Mouse (Mus musculus): ENCODE results near the gene Trim60. TPM values are rescaled to one million over a fixed set of nuclear protein-coding genes. Genes with fewer than 3 reads are reported as not detected.
A peak's percentile ranks its signal among the peaks of the same experiment; 100 is the strongest.

The Trim60 gene
- polyA plus RNA-seq, 1 experiment from 2014 or later, result not detected

DNA sequence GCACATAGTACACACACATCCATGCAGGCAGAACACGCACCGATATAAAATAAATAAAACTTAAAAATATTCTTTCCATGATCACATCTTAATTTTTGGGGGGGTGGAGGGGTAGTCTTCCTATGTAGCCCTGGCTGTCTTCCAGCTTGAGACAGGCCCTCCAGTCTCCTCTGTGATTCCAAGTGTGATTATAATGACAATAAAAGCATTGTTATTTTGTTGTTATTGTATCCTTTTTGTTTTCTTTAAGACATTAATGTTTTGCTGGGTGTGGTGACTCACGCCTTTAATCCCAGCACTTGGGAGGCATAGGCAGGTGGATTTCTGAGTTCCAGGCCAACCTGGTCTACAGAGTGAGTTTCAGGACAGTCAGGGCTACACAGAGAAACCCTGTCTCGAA lies 29.4 kb upstream of the Trim60 start:
- ATAC-seq (replicated peaks; ENCODE audit: low FRiP score, low TSS enrichment, low read depth), result no peak
- WGBS, result 83% methylated on average over 4 of the region's 4 CpGs
- H3K36me3 ChIP-seq (ENCODE audit: control insufficient read depth, insufficient read depth, low read length), result no peaks in the 10 kb centered on the region

DNA sequence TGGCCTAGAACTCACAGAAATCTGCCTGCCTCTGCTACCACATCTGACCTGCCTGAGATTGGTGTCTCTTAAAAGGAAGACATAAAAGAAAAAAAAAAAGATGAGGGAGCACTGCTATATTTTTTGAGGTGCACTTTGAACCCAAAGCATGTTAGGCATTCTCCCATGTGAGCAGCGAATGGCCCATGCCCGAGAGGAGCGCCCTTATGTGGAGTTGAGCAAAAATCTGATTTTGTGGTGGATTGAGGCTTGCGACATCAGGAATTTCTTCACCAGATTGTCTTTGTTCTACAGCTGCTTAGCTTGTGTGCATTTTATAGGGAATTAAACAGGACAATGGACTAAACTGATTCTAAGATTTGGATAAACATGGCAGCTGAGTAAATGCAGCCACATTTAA lies 28.8 kb upstream of the Trim60 start:
- Histone ChIP-seq H3K27ac (ENCODE audit: low read depth) (no peak overlapping the region), H3K9ac (ENCODE audit: low read length) (no peak overlapping the region), H3K9me3 (ENCODE audit: control insufficient read depth, low read length) (no peaks in the 10 kb centered on the region), H3K4me2 (ENCODE audit: low read length) (no peak overlapping the region), H3K27me3 (replicated peaks; ENCODE audit: control insufficient read depth, insufficient read depth, low read length) (no peaks in the 10 kb centered on the region), H3K36me3 (ENCODE audit: control insufficient read depth, insufficient read depth, low read length) (no peaks in the 10 kb centered on the region), H3K4me3 (ENCODE audit: low read depth, low read length) (no peak overlapping the region), H3K4me1 (replicated peaks; ENCODE audit: control insufficient read depth, insufficient read depth, low read length) (no peaks in the 10 kb centered on the region)
- 93% methylated on average over 4 of the region's 4 CpGs for WGBS
- ATAC-seq (replicated peaks; ENCODE audit: low FRiP score, low TSS enrichment, low read depth) (no peak), DNase-seq (ENCODE audit: low spot score) (no peak)

More for the DNA sequence above, 29.4 kb upstream of the Trim60 start:
- Histone ChIP-seq H3K4me3 (ENCODE audit: low read depth, low read length) (no peak overlapping the region), H3K4me2 (ENCODE audit: low read length) (no peak overlapping the region), H3K27ac (ENCODE audit: low read depth) (no peak overlapping the region), H3K4me1 (replicated peaks; ENCODE audit: control insufficient read depth, insufficient read depth, low read length) (no peaks in the 10 kb centered on the region), H3K9ac (ENCODE audit: low read length) (no peak overlapping the region), H3K27me3 (replicated peaks; ENCODE audit: control insufficient read depth, insufficient read depth, low read length) (no peaks in the 10 kb centered on the region), H3K9me3 (ENCODE audit: control insufficient read depth, low read length) (no peaks in the 10 kb centered on the region)
- no peak for DNase-seq (ENCODE audit: low spot score)

DNA sequence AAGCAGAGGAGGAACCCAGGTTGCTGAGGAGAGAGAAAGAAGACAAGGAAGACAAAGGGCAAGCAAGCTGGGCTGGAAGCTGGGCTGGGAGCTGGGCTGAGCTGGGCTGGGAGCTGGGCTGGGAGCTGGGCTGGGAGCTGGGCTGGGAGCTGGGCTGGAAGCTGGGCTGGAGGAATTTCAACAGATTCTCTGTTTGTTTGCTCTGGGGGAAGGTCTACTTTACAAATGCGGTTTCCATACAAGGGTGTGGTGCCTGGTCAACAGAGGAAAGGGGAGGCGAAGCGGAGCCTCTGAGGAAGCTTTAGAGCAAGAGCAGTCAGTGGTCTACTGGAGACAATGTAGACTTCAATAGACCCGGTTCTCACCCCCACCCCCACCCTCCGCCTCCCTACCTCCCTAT lies 28.2 kb upstream of the Trim60 start:
- Histone ChIP-seq H3K9me3 (ENCODE audit: control insufficient read depth, low read length) (no peaks in the 10 kb centered on the region), H3K4me3 (ENCODE audit: low read depth, low read length) (no peak overlapping the region), H3K27me3 (replicated peaks; ENCODE audit: control insufficient read depth, insufficient read depth, low read length) (no peaks in the 10 kb centered on the region), H3K27ac (ENCODE audit: low read depth) (no peak overlapping the region), H3K4me2 (ENCODE audit: low read length) (0 out of 2 replicates have a peak overlapping the region, but pooled peaks have one; percentile 13), H3K9ac (ENCODE audit: low read length) (no peak overlapping the region), H3K4me1 (replicated peaks; ENCODE audit: control insufficient read depth, insufficient read depth, low read length) (no peaks in the 10 kb centered on the region), H3K36me3 (ENCODE audit: control insufficient read depth, insufficient read depth, low read length) (no peaks in the 10 kb centered on the region)
- 35% methylated on average over 5 of the region's 5 CpGs for WGBS
- ATAC-seq (replicated peaks; ENCODE audit: low FRiP score, low TSS enrichment, low read depth) (peak; percentile 58; the same call in 1 of the 2 replicates), DNase-seq (ENCODE audit: low spot score) (no peak)

DNA sequence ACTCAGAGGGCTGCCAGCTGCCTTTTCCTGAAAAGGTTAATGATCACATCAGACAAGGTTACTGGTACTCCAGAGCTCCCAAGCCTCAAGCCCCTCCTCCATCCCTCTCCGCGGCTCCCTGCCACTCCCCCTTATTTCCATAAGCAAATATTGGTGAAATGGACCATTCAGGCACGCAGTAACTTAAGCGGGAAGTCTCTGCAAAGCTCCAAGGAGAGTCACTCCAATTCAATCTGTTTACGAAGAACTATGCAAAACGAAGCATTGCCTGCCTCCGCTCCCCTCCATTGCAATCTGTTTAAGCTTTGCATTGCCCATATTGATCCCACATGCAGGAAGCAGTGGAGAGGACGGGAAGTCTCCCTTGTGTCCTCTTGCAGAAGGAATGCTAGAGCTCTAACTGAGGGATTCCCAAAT lies 18.7 kb upstream of the Trim60 start, which contains the start of gene Apela:
Apela (minus strand) TSS at position 220 of the 417 bp plus-strand sequence.
- ATAC-seq (replicated peaks; ENCODE audit: low FRiP score, low TSS enrichment, low read depth) (peak; percentile 80), DNase-seq (ENCODE audit: low spot score) (peak; percentile 75)
- Histone ChIP-seq H3K9ac (ENCODE audit: low read length) (no peak within 1 kb of the TSS; the same call in none of the 2 replicates), H3K27ac (ENCODE audit: low read depth) (peak within 1 kb of the TSS; percentile 29; the same call in 1 of the 2 replicates), H3K4me1 (replicated peaks; ENCODE audit: control insufficient read depth, insufficient read depth, low read length) (peaks cover 11% of the 10 kb centered on the region; the same call in 1 of the 2 replicates), H3K9me3 (ENCODE audit: control insufficient read depth, low read length) (no peaks in the 10 kb centered on the region), H3K36me3 (ENCODE audit: control insufficient read depth, insufficient read depth, low read length) (no peaks in the 10 kb centered on the region), H3K4me3 (ENCODE audit: low read depth, low read length) (peak within 1 kb of the TSS; percentile 31), H3K27me3 (replicated peaks; ENCODE audit: control insufficient read depth, insufficient read depth, low read length) (no peaks in the 10 kb centered on the region), H3K4me2 (ENCODE audit: low read length) (peak within 1 kb of the TSS; percentile 61)
- under 1% methylated on average over 8 of the region's 8 CpGs for WGBS

DNA sequence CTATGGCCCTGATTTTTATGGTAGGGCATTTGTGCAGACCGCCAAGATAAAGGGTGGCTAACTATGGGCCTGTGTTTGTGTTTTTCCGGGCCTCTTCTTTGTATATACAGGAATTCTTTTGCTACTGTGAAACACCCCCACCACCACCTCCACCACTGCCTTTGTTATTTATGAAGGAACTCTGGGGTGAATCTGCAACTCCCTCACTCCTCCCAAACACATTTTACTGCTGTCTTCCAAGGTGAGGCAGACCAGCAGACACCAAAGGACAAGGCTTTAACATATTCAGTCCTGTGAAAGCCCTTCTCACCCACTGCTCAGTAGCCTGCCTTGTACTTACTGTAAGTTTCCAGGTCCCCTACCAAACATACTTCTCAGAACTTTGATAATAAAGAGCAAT lies 15.8 kb upstream of the Trim60 start:
- WGBS, result 19% methylated on average over 2 of the region's 2 CpGs
- Histone ChIP-seq H3K4me3 (ENCODE audit: low read depth, low read length) (no peak overlapping the region), H3K36me3 (ENCODE audit: control insufficient read depth, insufficient read depth, low read length) (no peaks in the 10 kb centered on the region), H3K4me1 (replicated peaks; ENCODE audit: control insufficient read depth, insufficient read depth, low read length) (peaks cover 11% of the 10 kb centered on the region; the same call in 1 of the 2 replicates), H3K9me3 (ENCODE audit: control insufficient read depth, low read length) (no peaks in the 10 kb centered on the region), H3K27me3 (replicated peaks; ENCODE audit: control insufficient read depth, insufficient read depth, low read length) (no peaks in the 10 kb centered on the region), H3K27ac (ENCODE audit: low read depth) (no peak overlapping the region), H3K9ac (ENCODE audit: low read length) (no peak overlapping the region), H3K4me2 (ENCODE audit: low read length) (no peak overlapping the region)
- no peak for ATAC-seq (replicated peaks; ENCODE audit: low FRiP score, low TSS enrichment, low read depth)
- no peak for DNase-seq (ENCODE audit: low spot score)

DNA sequence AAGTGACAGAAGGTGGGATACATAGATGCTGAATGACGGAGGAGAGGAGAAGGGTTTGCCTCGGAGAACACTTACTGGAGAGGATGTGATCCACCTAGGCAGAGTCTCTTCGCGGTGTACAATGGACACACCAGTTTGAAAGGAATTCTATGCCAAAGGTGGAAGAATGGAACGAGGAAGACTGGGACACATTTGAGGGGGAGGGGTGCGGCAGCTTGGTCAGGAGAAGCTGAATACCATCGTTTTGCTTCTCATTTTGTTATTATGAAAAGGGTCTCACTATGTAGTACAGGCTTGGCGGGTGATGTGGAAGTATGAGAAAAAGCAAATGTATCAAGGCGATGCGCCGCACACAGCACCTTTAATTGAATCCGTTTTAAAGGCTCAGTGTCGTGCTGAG lies 14.7 kb upstream of the Trim60 start:
- Histone ChIP-seq H3K4me3 (ENCODE audit: low read depth, low read length) (no peak overlapping the region), H3K9me3 (ENCODE audit: control insufficient read depth, low read length) (no peaks in the 10 kb centered on the region), H3K27ac (ENCODE audit: low read depth) (no peak overlapping the region), H3K9ac (ENCODE audit: low read length) (no peak overlapping the region), H3K4me2 (ENCODE audit: low read length) (no peak overlapping the region), H3K36me3 (ENCODE audit: control insufficient read depth, insufficient read depth, low read length) (no peaks in the 10 kb centered on the region), H3K27me3 (replicated peaks; ENCODE audit: control insufficient read depth, insufficient read depth, low read length) (no peaks in the 10 kb centered on the region), H3K4me1 (replicated peaks; ENCODE audit: control insufficient read depth, insufficient read depth, low read length) (peaks cover 11% of the 10 kb centered on the region; the same call in 1 of the 2 replicates)
- 79% methylated on average over 13 of the region's 13 CpGs for WGBS
- DNase-seq (ENCODE audit: low spot score), result no peak
- ATAC-seq (replicated peaks; ENCODE audit: low FRiP score, low TSS enrichment, low read depth), result no peak

DNA sequence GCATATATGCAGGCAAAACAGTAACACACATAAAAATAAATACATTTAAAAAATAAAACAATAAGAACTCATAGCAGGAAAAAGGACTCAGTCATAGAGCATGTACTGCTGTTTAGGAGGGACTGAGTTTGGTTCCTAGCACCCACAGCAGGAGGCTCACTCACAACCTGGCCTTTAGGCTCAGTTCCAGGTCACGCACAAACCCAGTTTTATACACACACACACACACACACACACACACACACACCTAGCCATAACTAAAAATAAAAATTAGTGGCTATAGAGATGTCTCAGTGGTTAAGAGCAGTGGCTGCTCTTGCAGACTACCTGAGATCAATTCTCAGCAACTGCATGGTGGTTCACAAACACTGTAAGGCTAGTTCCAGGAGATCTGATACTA lies 13.7 kb upstream of the Trim60 start:
- WGBS, result 95% methylated on average over 1 of the region's 1 CpGs

DNA sequence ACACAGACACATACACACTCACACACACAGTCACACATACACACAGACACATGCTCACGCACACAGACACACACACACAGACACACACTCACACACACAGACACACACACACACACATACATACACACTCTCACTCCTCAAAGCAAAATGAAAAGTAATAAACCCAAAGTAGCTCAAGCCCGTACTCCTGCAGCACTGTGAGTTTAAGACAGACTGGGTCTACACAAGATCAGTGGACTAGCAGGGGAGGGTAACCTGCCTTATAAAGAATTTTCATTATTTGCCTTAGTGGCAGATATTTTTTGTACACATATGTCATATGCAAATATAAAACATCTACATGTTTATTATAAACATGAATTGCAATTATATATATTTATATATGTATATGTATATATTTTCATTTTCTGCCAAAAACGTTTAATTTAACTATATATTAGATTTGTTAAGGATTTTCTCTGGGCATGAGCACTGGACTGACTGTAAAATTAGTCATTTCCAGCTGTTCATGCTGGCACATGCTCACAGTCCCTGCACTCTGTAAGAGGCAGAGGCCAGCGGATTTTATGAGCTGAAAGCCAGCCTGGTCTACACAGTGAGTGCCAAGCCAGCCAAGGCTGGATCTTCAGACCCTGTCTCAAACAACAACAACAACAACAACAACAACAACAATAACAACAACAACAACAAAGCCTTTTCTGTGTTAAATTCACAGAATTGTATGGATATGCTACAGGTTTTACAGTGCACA lies 12.5 kb upstream of the Trim60 start:
- no peak overlapping the region for H3K27ac ChIP-seq (ENCODE audit: low read depth)
- H3K36me3 ChIP-seq (ENCODE audit: control insufficient read depth, insufficient read depth, low read length), result no peaks in the 10 kb centered on the region
- no peak overlapping the region for H3K4me2 ChIP-seq (ENCODE audit: low read length)
- peaks cover 11% of the 10 kb centered on the region; the same call in 1 of the 2 replicates for H3K4me1 ChIP-seq (replicated peaks; ENCODE audit: control insufficient read depth, insufficient read depth, low read length)
- H3K9me3 ChIP-seq (ENCODE audit: control insufficient read depth, low read length), result no peaks in the 10 kb centered on the region
- H3K27me3 ChIP-seq (replicated peaks; ENCODE audit: control insufficient read depth, insufficient read depth, low read length), result no peaks in the 10 kb centered on the region
- WGBS, result 75% methylated on average over 4 of the region's 4 CpGs
- no peak for DNase-seq (ENCODE audit: low spot score)
- H3K9ac ChIP-seq (ENCODE audit: low read length), result no peak overlapping the region
- ATAC-seq (replicated peaks; ENCODE audit: low FRiP score, low TSS enrichment, low read depth), result no peak
- H3K4me3 ChIP-seq (ENCODE audit: low read depth, low read length), result no peak overlapping the region

More for the DNA sequence above, 13.7 kb upstream of the Trim60 start:
- DNase-seq (ENCODE audit: low spot score), result no peak
- H3K4me3 ChIP-seq (ENCODE audit: low read depth, low read length), result no peak overlapping the region
- no peak overlapping the region for H3K4me2 ChIP-seq (ENCODE audit: low read length)
- H3K27me3 ChIP-seq (replicated peaks; ENCODE audit: control insufficient read depth, insufficient read depth, low read length), result no peaks in the 10 kb centered on the region
- H3K4me1 ChIP-seq (replicated peaks; ENCODE audit: control insufficient read depth, insufficient read depth, low read length), result peaks cover 11% of the 10 kb centered on the region; the same call in 1 of the 2 replicates
- no peaks in the 10 kb centered on the region for H3K9me3 ChIP-seq (ENCODE audit: control insufficient read depth, low read length)
- H3K9ac ChIP-seq (ENCODE audit: low read length), result no peak overlapping the region
- ATAC-seq (replicated peaks; ENCODE audit: low FRiP score, low TSS enrichment, low read depth), result no peak
- no peaks in the 10 kb centered on the region for H3K36me3 ChIP-seq (ENCODE audit: control insufficient read depth, insufficient read depth, low read length)
- H3K27ac ChIP-seq (ENCODE audit: low read depth), result no peak overlapping the region

DNA sequence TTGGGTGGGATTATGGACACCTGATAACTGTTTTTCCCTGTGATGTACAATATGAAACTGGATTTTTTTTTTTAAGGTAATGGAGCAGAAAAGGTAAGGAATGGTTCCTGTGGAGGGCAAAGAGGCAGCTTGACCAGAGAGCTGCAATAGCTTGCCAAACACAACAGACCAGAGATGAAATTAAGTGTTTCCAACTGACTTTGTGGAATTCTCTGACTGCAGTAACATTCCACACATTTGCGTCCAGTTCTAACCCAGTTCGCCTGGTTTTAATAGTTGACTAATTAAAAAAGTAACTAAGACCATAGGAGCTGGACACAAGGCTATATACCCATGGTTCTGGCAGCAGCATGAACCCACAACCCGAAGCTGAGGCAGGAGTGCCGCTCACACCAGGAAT lies 11.4 kb upstream of the Trim60 start:
- WGBS, result 80% methylated on average over 4 of the region's 4 CpGs
- Histone ChIP-seq H3K4me2 (ENCODE audit: low read length) (no peak overlapping the region), H3K27ac (ENCODE audit: low read depth) (no peak overlapping the region), H3K27me3 (replicated peaks; ENCODE audit: control insufficient read depth, insufficient read depth, low read length) (no peaks in the 10 kb centered on the region), H3K4me1 (replicated peaks; ENCODE audit: control insufficient read depth, insufficient read depth, low read length) (peaks cover 11% of the 10 kb centered on the region; the same call in 1 of the 2 replicates), H3K4me3 (ENCODE audit: low read depth, low read length) (no peak overlapping the region), H3K36me3 (ENCODE audit: control insufficient read depth, insufficient read depth, low read length) (no peaks in the 10 kb centered on the region), H3K9me3 (ENCODE audit: control insufficient read depth, low read length) (no peaks in the 10 kb centered on the region), H3K9ac (ENCODE audit: low read length) (no peak overlapping the region)
- DNase-seq (ENCODE audit: low spot score), result no peak
- no peak for ATAC-seq (replicated peaks; ENCODE audit: low FRiP score, low TSS enrichment, low read depth)

All from intestine, embryonic 14.5 days (tissue).